Mouse (Mus musculus): ENCODE results near the gene Vmn1r192. TPM values are rescaled to one million over a fixed set of nuclear protein-coding genes. Genes with fewer than 3 reads are reported as not detected.

Gene Vmn1r192
- not detected in 4 replicates for total RNA-seq (2023)

GRCm38 (mm10) chr13:22191041-22191440 lies at the start of gene Vmn1r192:
Vmn1r192 (minus strand) TSS chr13:22191141.

GRCm38 (mm10) chr13:22223060-22223459 lies 32.1 kb upstream of the Vmn1r192 start, which contains the start of gene Vmn1r193:
Vmn1r193 (minus strand) TSS chr13:22223160.

GRCm38 (mm10) chr13:22183869-22184268 lies 7.1 kb downstream of the Vmn1r192 start, which contains the start of gene Vmn1r191:
Vmn1r191 (minus strand) TSS chr13:22183969.

Other genes with a start within 250 kb of the Vmn1r192 start
- gene Zfp184, start 246.0 kb downstream of the Vmn1r192 start, total RNA-seq (2023), result 3.0 to 4.9 TPM (median 3.4 TPM) in 4 replicates
- gene Pom121l2, start 209.9 kb downstream of the Vmn1r192 start, total RNA-seq (2023), result not detected in 4 replicates
- 0.46 to 0.83 TPM (median 0.70 TPM) in 3 of 4 replicates, not detected in the other for gene Prss16, start 181.4 kb downstream of the Vmn1r192 start, total RNA-seq (2023)
- gene Hist1h2ah, start 155.6 kb downstream of the Vmn1r192 start, total RNA-seq (2023), result 15.9 to 84.2 TPM (median 37.8 TPM) in 4 replicates
- 28.7 to 55.1 TPM (median 42.1 TPM) in 4 replicates for gene Hist1h2bk, start 155.3 kb downstream of the Vmn1r192 start, total RNA-seq (2023)
- 97.8 to 119 TPM (median 108 TPM) in 4 replicates for gene Hist1h4i, start 149.8 kb downstream of the Vmn1r192 start, total RNA-seq (2023)
- 63.9 to 101 TPM (median 83.8 TPM) in 4 replicates for gene Hist1h2ag, start 148.2 kb downstream of the Vmn1r192 start, total RNA-seq (2023)
- gene Hist1h2bj, start 147.9 kb downstream of the Vmn1r192 start, total RNA-seq (2023), result 47.6 to 80.0 TPM (median 65.2 TPM) in 4 replicates
- gene Vmn1r188, start 106.7 kb downstream of the Vmn1r192 start, total RNA-seq (2023), result not detected in 4 replicates
- gene Vmn1r189, start 85.3 kb downstream of the Vmn1r192 start, total RNA-seq (2023), result not detected in 4 replicates
- not detected in 4 replicates for gene Vmn1r191, start 7.2 kb downstream of the Vmn1r192 start, total RNA-seq (2023)
- gene Vmn1r193, start 32.0 kb upstream of the Vmn1r192 start, total RNA-seq (2023), result not detected in 4 replicates
- gene Vmn1r194, start 53.1 kb upstream of the Vmn1r192 start, total RNA-seq (2023), result not detected in 4 replicates
- not detected in 4 replicates for gene Vmn1r195, start 79.4 kb upstream of the Vmn1r192 start, total RNA-seq (2023)
- not detected in 4 replicates for gene Vmn1r196, start 98.8 kb upstream of the Vmn1r192 start, total RNA-seq (2023)
- gene Vmn1r197, start 133.4 kb upstream of the Vmn1r192 start, total RNA-seq (2023), result not detected in 4 replicates
- not detected in 4 replicates for gene Vmn1r198, start 159.2 kb upstream of the Vmn1r192 start, total RNA-seq (2023)
- not detected in 4 replicates for gene Vmn1r199, start 188.7 kb upstream of the Vmn1r192 start, total RNA-seq (2023)
- gene Vmn1r200, start 199.2 kb upstream of the Vmn1r192 start, total RNA-seq (2023), result not detected in 4 replicates

All from B cell, adult 62 days (primary cell).